Mouse (Mus musculus) cortical plate, adult 2 months (tissue): ENCODE measurements around the gene Olfr1412.

Source experiments
- CTCF ChIP-seq: fragments of 200-500 bp; IDR thresholded peaks from 2 replicates; pipeline ENCODE4 v1.5.1; 2011; ENCODE audit warnings: mild to moderate bottlenecking, control low read depth, low read length; ENCODE audit not compliant: insufficient read depth; ENCODE audit errors: extremely low read depth
- POLR2A ChIP-seq: fragments of 200-500 bp; IDR thresholded peaks from 2 replicates; pipeline ENCODE4 v1.6.1; 2011; ENCODE audit warnings: mild to moderate bottlenecking, low read length, control low read depth; ENCODE audit not compliant: insufficient read depth; ENCODE audit errors: extremely low read depth

DNA sequence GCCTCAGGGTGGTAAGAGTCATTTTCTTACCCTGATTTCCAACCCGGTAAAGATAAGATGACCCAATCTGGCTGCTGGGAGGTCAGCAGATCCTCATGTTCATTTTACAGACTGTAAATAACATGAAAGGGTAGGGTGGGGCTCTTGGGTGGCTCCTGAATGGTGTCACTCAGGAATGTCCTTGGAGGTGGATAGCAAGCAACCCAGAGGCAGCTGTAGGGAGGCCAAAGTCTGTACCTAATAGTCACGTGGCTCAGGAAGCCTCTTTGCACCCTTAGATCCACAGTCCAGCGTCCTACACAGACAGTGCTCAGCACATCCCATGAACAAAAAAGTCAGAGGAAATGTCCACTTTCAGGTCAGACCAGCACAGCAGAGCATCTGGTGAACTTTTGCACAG, 10.4 kb downstream of the Olfr1412 start:
- TF ChIP-seq CTCF (no peak), POLR2A (no peak)
